Mouse (Mus musculus) stomach, embryonic 14.5 days (tissue): Measurements from ENCODE around the gene Trim41. TPM values are rescaled to one million over a fixed set of nuclear protein-coding genes. Genes with fewer than 3 reads are reported as not detected.
A peak's percentile ranks its signal among the peaks of the same experiment; 100 is the strongest.

ENCODE experiments used
- ATAC-seq: fragments of 200-750 bp; cut with Nextera tagmentation; 2 replicates; pipeline ENCODE4 v1.8.0; 2017; ENCODE audit warnings: low read depth, moderate TSS enrichment; ENCODE audit not compliant: insufficient number of reproducible peaks, insufficient read depth, low FRiP score
- H3K27ac ChIP-seq: fragments of 300-500 bp; sonication (generic); 2 replicates; pipeline ENCODE4 v1.5.1; 2014; ENCODE audit warnings: mild to moderate bottlenecking, low read length, moderate library complexity, mixed read lengths
- H3K27me3 ChIP-seq: fragments of 300-500 bp; sonication (generic); 2 replicates; pipeline ENCODE4 v1.6.1; 2014; ENCODE audit warnings: low read length, control low read depth, mixed read lengths; ENCODE audit not compliant: control insufficient read depth, insufficient read depth
- H3K36me3 ChIP-seq: fragments of 300-500 bp; sonication (generic); 2 replicates; pipeline ENCODE4 v1.6.1; 2014; ENCODE audit warnings: mild to moderate bottlenecking, control low read depth, low read length, moderate library complexity, mixed read lengths; ENCODE audit not compliant: control insufficient read depth, insufficient read depth
- H3K4me1 ChIP-seq: fragments of 300-500 bp; sonication (generic); 2 replicates; pipeline ENCODE4 v1.6.1; 2014; ENCODE audit warnings: low read length, control low read depth, mixed read lengths; ENCODE audit not compliant: control insufficient read depth, insufficient read depth
- H3K4me2 ChIP-seq: fragments of 300-500 bp; sonication (generic); replicated peaks from 2 replicates; pipeline ENCODE4 v1.6.1; 2014; ENCODE audit warnings: low read depth, low read length, control low read depth
- H3K4me3 ChIP-seq: fragments of 300-500 bp; sonication (generic); 2 replicates; pipeline ENCODE4 v1.5.1; 2014; ENCODE audit warnings: low read depth, low read length, control low read depth
- H3K9ac ChIP-seq: fragments of 300-500 bp; sonication (generic); replicated peaks from 2 replicates; pipeline ENCODE4 v1.6.1; 2014; ENCODE audit warnings: low read depth, mild to moderate bottlenecking, control low read depth, low read length, moderate library complexity, mixed read lengths
- H3K9me3 ChIP-seq: fragments of 300-500 bp; sonication (generic); 2 replicates; pipeline ENCODE4 v1.6.1; 2016; ENCODE audit warnings: low read depth, low read length, control low read depth; ENCODE audit not compliant: control insufficient read depth
- WGBS: fragments of 180-500 bp; shearing (Covaris S2); extraction: QIAGEN DNeasy Blood & Tissue Kit; methylation state at CpG from one replicate; pipeline ENCODE4 v1.1.7; 2014; 5-methylcytosine and 5-hydroxymethylcytosine counted together
- polyA plus RNA-seq: library from polyadenylated mRNA; unstranded; fragments of >200 nt; fragmentation: Nextera tagmentation; extraction: Ambion mirVana; gene quantifications from 2 replicates; pipeline ENCODE4 v1.2.1, GENCODE M21; 2014

Trim41 gene
- polyA plus RNA-seq, 1 experiment from 2014 or later = 6.2 TPM

GRCm38 (mm10) chr11:48816281-48816781 lies 822 bp downstream of the Trim41 start:
- WGBS = 2% methylated on average over 23 of the region's 23 CpGs
- H3K4me3 ChIP-seq = peak overlapping the region; percentile 74

GRCm38 (mm10) chr11:48815851-48816250 lies 1.3 kb downstream of the Trim41 start:
- no peak overlapping the region for H3K27ac ChIP-seq
- H3K9me3 ChIP-seq = no peaks in the 10 kb centered on the region
- no peaks in the 10 kb centered on the region for H3K27me3 ChIP-seq
- H3K4me2 ChIP-seq = peak overlapping the region; percentile 68
- no peak for ATAC-seq
- H3K4me3 ChIP-seq = peak overlapping the region; percentile 74
- H3K4me1 ChIP-seq = peaks cover 15% of the 10 kb centered on the region; the same call in 1 of the 2 replicates
- H3K9ac ChIP-seq = peak overlapping the region; percentile 92; the same call in 1 of the 2 replicates
- 74% methylated on average over 15 of the region's 16 CpGs for WGBS
- peaks cover 31% of the 10 kb centered on the region for H3K36me3 ChIP-seq

More at GRCm38 (mm10) chr11:48816281-48816781, 822 bp downstream of the Trim41 start:
- no peaks in the 10 kb centered on the region for H3K27me3 ChIP-seq
- H3K27ac ChIP-seq = peak overlapping the region; percentile 59; the same call in 1 of the 2 replicates
- peak overlapping the region; percentile 92 for H3K9ac ChIP-seq
- ATAC-seq = peak; percentile 34
- peak overlapping the region; percentile 68 for H3K4me2 ChIP-seq
- H3K9me3 ChIP-seq = no peaks in the 10 kb centered on the region
- H3K36me3 ChIP-seq = peaks cover 26% of the 10 kb centered on the region
- peaks cover 15% of the 10 kb centered on the region; the same call in 1 of the 2 replicates for H3K4me1 ChIP-seq

DNA sequence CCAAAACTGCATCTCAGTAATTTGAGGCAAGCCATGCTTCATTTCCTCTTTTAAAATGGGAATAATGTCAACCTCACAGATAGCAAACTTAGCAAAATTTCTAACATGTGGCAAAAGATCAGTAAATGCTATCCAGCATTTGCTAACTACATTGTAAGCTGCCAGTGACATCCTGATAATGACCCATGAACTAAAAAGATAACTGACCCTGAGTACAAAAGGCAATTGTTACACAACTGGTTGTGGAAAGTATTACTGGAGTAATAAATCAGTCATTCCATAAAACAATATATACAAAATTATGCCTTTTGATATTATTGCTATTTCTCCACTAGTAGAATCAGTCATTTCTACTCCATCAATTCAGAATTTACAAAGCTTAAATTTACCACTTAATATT lies 3.4 kb downstream of the Trim41 start:
- H3K27me3 ChIP-seq = no peaks in the 10 kb centered on the region
- H3K4me2 ChIP-seq = no peak overlapping the region
- no peak for ATAC-seq
- H3K4me1 ChIP-seq = peaks cover 15% of the 10 kb centered on the region; the same call in 1 of the 2 replicates
- H3K36me3 ChIP-seq = peaks cover 48% of the 10 kb centered on the region
- no peak overlapping the region for H3K9ac ChIP-seq
- no peak overlapping the region for H3K4me3 ChIP-seq
- H3K27ac ChIP-seq = no peak overlapping the region
- H3K9me3 ChIP-seq = no peaks in the 10 kb centered on the region

GRCm38 (mm10) chr11:48810142-48810541 lies 7.0 kb downstream of the Trim41 start:
- H3K27ac ChIP-seq = no peak overlapping the region
- 78% methylated on average over 2 of the region's 2 CpGs for WGBS

DNA sequence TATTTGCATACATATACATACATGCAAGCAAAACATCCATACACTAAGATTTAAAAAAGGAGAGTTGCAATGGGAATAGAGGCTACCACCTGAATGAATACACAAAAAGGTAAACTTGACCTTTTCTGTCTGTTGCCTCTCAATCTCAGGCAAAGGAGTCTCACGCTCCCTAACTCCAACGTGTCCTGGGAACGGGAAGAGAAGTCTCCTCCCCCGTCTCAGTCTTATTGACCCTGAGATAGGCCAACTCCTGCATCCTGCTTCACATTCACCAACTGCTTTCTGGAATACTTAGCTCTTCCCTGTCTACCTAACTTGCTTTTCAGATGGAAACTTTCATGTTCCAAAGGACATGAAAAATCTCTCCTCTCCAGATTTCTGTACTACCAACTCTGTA lies 7.7 kb downstream of the Trim41 start:
- ATAC-seq = no peak
- 50% methylated on average over 4 of the region's 4 CpGs for WGBS
- Histone ChIP-seq H3K4me3 (no peak overlapping the region), H3K9ac (no peak overlapping the region), H3K36me3 (peaks cover 85% of the 10 kb centered on the region), H3K27me3 (no peaks in the 10 kb centered on the region), H3K4me1 (no peaks in the 10 kb centered on the region), H3K27ac (no peak overlapping the region), H3K4me2 (no peak overlapping the region), H3K9me3 (no peaks in the 10 kb centered on the region)

More at GRCm38 (mm10) chr11:48810142-48810541, 7.0 kb downstream of the Trim41 start:
- no peak overlapping the region for H3K4me2 ChIP-seq
- H3K27me3 ChIP-seq = no peaks in the 10 kb centered on the region
- no peaks in the 10 kb centered on the region for H3K9me3 ChIP-seq
- ATAC-seq = no peak
- peaks cover 77% of the 10 kb centered on the region for H3K36me3 ChIP-seq
- no peak overlapping the region for H3K9ac ChIP-seq
- 0 out of 2 replicates have a peak, but pooled peaks cover 3% of the 10 kb centered on the region for H3K4me1 ChIP-seq
- H3K4me3 ChIP-seq = no peak overlapping the region

DNA sequence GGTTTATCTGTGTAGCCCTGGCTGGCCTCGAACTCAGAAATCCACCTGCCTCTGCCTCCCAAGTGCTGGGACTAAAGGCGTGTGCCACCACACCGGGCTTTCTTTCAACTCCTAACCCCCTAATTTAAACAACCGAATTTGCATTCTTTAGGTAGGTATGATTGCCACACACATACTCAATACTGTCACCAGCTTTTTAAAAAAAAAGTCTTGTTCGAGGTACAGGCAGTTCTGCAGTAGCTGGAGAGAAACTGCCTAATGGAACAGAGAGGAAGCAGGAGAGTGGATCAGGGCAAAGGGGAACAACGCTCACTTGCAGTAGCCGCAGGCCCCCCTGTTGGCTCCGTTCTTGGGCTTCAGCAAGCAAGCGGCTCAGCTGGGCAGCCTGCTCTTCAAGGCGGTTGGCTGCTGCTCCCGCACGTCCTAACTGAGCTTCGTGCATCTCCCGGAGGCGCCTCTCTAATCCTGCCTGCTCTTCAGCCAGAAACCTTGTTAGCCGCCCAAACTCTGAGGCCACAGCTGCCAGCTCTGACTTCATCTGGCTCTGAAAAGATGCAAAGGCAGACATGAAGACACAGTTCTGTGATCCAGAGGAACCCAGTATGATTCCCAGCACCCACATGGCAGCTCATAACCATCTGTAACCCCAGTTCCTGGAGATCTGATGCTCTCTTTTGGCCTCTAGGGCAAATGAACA lies 8.3 kb downstream of the Trim41 start:
- WGBS = 66% methylated on average over 16 of the region's 16 CpGs
- Histone ChIP-seq H3K4me1 (no peaks in the 10 kb centered on the region), H3K9me3 (no peaks in the 10 kb centered on the region), H3K4me3 (no peak overlapping the region), H3K27ac (no peak overlapping the region), H3K9ac (no peak overlapping the region), H3K36me3 (peaks cover 90% of the 10 kb centered on the region), H3K4me2 (no peak overlapping the region), H3K27me3 (no peaks in the 10 kb centered on the region)
- no peak for ATAC-seq

GRCm38 (mm10) chr11:48808304-48808646 lies 8.9 kb downstream of the Trim41 start:
- Histone ChIP-seq H3K27me3 (no peaks in the 10 kb centered on the region), H3K9ac (no peak overlapping the region), H3K36me3 (peaks cover 94% of the 10 kb centered on the region), H3K9me3 (no peaks in the 10 kb centered on the region), H3K4me2 (no peak overlapping the region), H3K4me3 (no peak overlapping the region), H3K27ac (no peak overlapping the region), H3K4me1 (no peaks in the 10 kb centered on the region)
- no peak for ATAC-seq

DNA sequence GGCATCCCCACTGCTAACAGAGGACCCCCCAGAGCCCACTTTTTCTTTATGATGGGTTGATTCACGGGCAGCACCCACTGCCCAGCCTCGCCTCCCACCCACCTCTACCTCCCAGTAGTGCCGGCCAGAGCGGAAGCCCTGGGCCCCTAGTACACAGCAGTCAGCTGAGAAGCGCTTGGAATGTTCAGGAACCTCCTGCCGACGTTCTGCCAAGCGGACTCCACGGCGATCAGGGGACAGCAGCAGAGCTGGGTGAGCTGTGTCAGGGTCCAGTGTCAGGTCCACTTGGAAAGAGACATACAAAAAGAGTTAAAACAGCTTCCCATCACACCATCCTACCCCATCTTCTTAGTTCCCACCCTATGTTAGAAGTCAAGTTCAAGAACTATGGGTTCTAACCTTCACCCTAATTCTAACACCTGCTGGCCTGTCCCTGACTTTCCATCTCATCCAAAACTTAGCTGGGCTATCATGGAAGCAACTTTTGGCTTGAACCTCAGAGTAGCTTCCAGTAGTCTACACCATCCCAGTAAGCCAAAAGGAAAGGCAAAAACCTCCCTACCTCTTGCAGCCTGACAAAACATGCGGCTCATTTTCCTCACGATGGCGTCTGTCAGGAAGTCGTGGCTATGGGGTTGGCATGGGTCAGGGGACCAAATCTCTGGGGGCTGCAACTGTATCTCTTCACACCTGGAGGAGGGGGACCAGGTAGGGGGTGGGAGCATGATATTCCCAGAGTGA lies 9.4 kb downstream of the Trim41 start:
- H3K9me3 ChIP-seq = no peaks in the 10 kb centered on the region
- peaks cover 94% of the 10 kb centered on the region for H3K36me3 ChIP-seq
- no peak overlapping the region for H3K9ac ChIP-seq
- WGBS = 61% methylated on average over 14 of the region's 14 CpGs
- H3K4me2 ChIP-seq = no peak overlapping the region
- no peak overlapping the region for H3K27ac ChIP-seq
- no peaks in the 10 kb centered on the region for H3K4me1 ChIP-seq
- H3K27me3 ChIP-seq = no peaks in the 10 kb centered on the region
- ATAC-seq = peak; percentile 15; the same call in 1 of the 2 replicates
- H3K4me3 ChIP-seq = no peak overlapping the region
